Mouse (Mus musculus) hindbrain, embryonic 16.5 days (tissue): ENCODE data around the gene Plk4. TPM values are rescaled to one million over a fixed set of nuclear protein-coding genes. Genes with fewer than 3 reads are reported as not detected.
"Not testable (repeated sequence)": the region's sequence is repeated elsewhere in the genome, so short reads cannot be mapped to it uniquely, and the experiment has no call there.

Experiments used
- ATAC-seq: fragments of 200-750 bp; cut with Nextera tagmentation; 2 replicates; pipeline ENCODE4 v1.8.0; 2017; ENCODE audit warnings: moderate TSS enrichment, moderate library complexity
- H3K27ac ChIP-seq: fragments of 300-500 bp; sonication (generic); 2 replicates; pipeline ENCODE4 v1.5.1; 2014; ENCODE audit warnings: low read depth, mild to moderate bottlenecking, control low read depth, low read length, moderate library complexity
- H3K27me3 ChIP-seq: fragments of 300-500 bp; sonication (generic); replicated peaks from 2 replicates; pipeline ENCODE4 v1.6.1; 2014; ENCODE audit warnings: low read length; ENCODE audit not compliant: control insufficient read depth, insufficient read depth
- H3K36me3 ChIP-seq: fragments of 300-500 bp; sonication (generic); 2 replicates; pipeline ENCODE4 v1.6.1; 2014; ENCODE audit warnings: mild to moderate bottlenecking, low read length, moderate library complexity, mixed read lengths; ENCODE audit not compliant: control insufficient read depth, insufficient read depth
- H3K4me1 ChIP-seq: fragments of 300-500 bp; sonication (generic); 2 replicates; pipeline ENCODE4 v1.6.1; 2014; ENCODE audit warnings: low read depth, low read length; ENCODE audit not compliant: control insufficient read depth, insufficient read depth
- H3K4me2 ChIP-seq: fragments of 300-500 bp; sonication (generic); 2 replicates; pipeline ENCODE4 v1.6.1; 2014; ENCODE audit warnings: mild to moderate bottlenecking, low read length, control low read depth, moderate library complexity
- H3K4me3 ChIP-seq: fragments of 300-500 bp; sonication (generic); 2 replicates; pipeline ENCODE4 v1.5.1; 2014; ENCODE audit warnings: mild to moderate bottlenecking, low read length, control low read depth, moderate library complexity
- H3K9ac ChIP-seq: fragments of 300-500 bp; sonication (generic); 2 replicates; pipeline ENCODE4 v1.6.1; 2014; ENCODE audit warnings: low read depth, mild to moderate bottlenecking, control low read depth, low read length, moderate library complexity
- H3K9me3 ChIP-seq: fragments of 300-500 bp; sonication (generic); 2 replicates; pipeline ENCODE4 v1.6.1; 2014; ENCODE audit warnings: mild to moderate bottlenecking, low read length, moderate library complexity; ENCODE audit not compliant: control insufficient read depth
- WGBS: fragments of 180-500 bp; shearing (Covaris S2); extraction: QIAGEN DNeasy Blood & Tissue Kit; methylation state at CpG from one replicate; pipeline ENCODE4 v1.1.7; 2014; 5-methylcytosine and 5-hydroxymethylcytosine counted together
- polyA plus RNA-seq: library from polyadenylated mRNA; unstranded; fragments of >200 nt; fragmentation: Nextera tagmentation; extraction: Ambion mirVana; gene quantifications from 2 replicates; pipeline ENCODE4 v1.2.1, GENCODE M21; 2015

Plk4 gene
- polyA plus RNA-seq, 1 experiment from 2014 or later, result 15.4 TPM

DNA sequence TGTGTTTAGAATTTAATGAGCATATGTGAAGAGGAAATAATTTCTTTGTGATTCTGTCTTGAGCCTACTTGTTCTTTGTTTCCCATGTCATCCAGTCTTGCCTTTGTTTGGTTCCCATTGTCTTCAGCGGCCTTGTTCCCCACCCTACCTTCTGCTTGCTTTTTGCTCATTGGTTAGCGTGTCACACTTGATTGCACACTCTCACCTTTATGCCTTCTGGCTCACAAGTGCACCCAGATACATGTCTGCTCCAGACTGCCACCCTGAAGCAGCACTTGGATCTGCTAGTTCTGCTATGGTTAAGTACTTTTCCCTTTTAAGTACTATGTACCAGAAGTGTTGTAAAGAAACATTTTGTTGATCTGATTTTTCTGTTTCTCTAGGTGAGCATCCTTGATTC, 10.1 kb downstream of the Plk4 start:
- Histone ChIP-seq H3K4me1 (no peaks in the 10 kb centered on the region), H3K4me2 (no peak overlapping the region), H3K4me3 (no peak overlapping the region), H3K27ac (no peak overlapping the region), H3K9me3 (no peaks in the 10 kb centered on the region), H3K36me3 (peaks cover 18% of the 10 kb centered on the region), H3K9ac (no peak overlapping the region), H3K27me3 (no peaks in the 10 kb centered on the region)
- 51% methylated on average over 2 of the region's 2 CpGs for WGBS
- ATAC-seq, result no peak

GRCm38 (mm10) chr3:40813275-40813674, 13.5 kb downstream of the Plk4 start:
- H3K36me3 ChIP-seq, result peaks cover 12% of the 10 kb centered on the region; the same call in 1 of the 2 replicates
- H3K9me3 ChIP-seq, result no peaks in the 10 kb centered on the region
- no peak overlapping the region for H3K27ac ChIP-seq
- no peak overlapping the region for H3K4me2 ChIP-seq
- H3K9ac ChIP-seq, result no peak overlapping the region
- no peaks in the 10 kb centered on the region for H3K4me1 ChIP-seq
- 91% methylated on average over 2 of the region's 2 CpGs for WGBS
- no peak overlapping the region for H3K4me3 ChIP-seq
- H3K27me3 ChIP-seq, result no peaks in the 10 kb centered on the region
- no peak for ATAC-seq

DNA sequence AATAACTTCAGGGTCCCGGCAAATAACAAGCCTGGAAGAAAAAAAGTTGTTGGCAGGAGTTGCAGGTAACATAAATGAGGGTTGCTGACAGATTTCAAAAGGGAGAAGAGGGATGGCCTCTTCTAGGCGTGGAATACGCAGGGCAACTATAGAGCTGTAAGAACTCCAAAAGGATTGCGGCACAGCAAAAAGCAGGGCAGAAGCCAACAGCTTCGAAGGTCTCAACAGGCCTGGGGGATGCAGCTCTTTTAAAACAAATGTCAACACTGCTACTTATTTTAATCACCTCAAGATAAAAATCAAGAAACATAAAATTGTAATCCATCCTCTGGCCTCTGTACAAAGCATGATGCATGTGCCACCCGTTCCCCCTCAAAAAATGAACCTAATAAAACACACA, 45.7 kb downstream of the Plk4 start:
- Histone ChIP-seq H3K4me3 (peak overlapping the region; percentile 52), H3K4me2 (peak overlapping the region; percentile 61), H3K9ac (peak overlapping the region; percentile 31; the same call in 1 of the 2 replicates)
- H3K4me1 ChIP-seq, ATAC-seq, H3K27ac ChIP-seq, H3K36me3 ChIP-seq, H3K27me3 ChIP-seq, H3K9me3 ChIP-seq: not testable (repeated sequence)
- 76% methylated on average over 5 of the region's 6 CpGs for WGBS

DNA sequence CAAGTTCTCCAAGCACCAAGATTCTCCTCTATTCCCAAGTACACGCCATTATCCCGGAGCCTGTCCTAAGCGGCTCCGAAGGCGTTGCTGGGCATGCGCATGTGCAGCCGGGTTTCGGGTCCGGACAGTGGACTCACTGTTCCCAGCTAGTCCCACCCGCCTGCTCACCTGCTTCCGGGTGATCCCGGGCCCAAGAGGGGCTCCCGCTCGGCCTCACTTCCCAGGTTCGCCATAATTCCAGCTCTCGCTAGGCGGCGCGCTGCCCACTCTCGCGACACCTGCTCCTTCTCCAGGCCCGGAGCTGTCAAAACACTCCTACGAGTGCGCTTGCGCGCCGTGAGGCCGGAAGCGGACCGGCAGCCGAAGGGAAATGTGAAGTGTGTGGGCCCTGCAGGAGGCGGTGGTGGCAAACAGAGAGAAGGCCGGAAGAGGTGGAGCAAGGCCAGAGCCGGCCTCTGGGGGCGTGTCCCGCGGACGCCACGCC, 46.7 kb downstream of the Plk4 start, which contains the start of gene Mfsd8:
Gene Mfsd8 (minus strand): TSS at position 414 of the 484 bp plus-strand sequence.
- Histone ChIP-seq H3K4me2 (peak within 1 kb of the TSS; percentile 61), H3K27ac (peak within 1 kb of the TSS; percentile 75), H3K4me3 (peak within 1 kb of the TSS; percentile 52), H3K9ac (peak within 1 kb of the TSS; percentile 66)
- peak; percentile 99 for ATAC-seq
- WGBS, result under 1% methylated on average over 31 of the region's 39 CpGs
- not testable (repeated sequence) for H3K27me3 ChIP-seq, H3K36me3 ChIP-seq, H3K9me3 ChIP-seq, H3K4me1 ChIP-seq

- not testable (repeated sequence) for ATAC-seq, H3K9me3 ChIP-seq, H3K4me1 ChIP-seq, H3K36me3 ChIP-seq, H3K27me3 ChIP-seq
- Histone ChIP-seq H3K27ac (peak within 1 kb of the TSS; percentile 75), H3K4me3 (peak within 1 kb of the TSS; percentile 52), H3K9ac (peak within 1 kb of the TSS; percentile 66), H3K4me2 (peak within 1 kb of the TSS; percentile 61)
- no CpG with 5 or more reads among the region's 4 CpGs for WGBS
Measured at GRCm38 (mm10) chr3:40846957-40847017, 47.0 kb downstream of the Plk4 start, which contains the start of gene Abhd18. Abhd18 (plus strand) TSS chr3:40846970.

DNA sequence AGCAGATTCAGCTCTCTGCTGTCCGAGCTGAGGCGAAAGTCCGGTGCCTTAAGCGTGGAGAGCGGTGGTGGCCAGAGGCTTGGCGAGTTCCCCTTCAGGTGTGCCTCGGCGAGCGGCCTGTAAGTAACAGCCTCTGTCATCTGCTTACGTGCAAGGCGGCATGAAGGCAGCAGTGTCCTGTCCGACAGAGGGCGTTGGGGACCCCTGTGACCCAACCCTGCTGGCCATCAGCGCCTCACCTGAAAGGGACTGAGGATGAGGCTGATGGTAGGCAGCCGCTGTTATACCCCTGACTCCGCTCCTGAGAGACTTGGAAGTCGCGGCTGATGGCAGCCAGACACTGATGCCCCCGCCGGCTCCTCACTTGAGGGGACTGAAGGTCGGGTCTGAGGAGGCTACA, 47.2 kb downstream of the Plk4 start:
- H3K36me3 ChIP-seq, ATAC-seq, H3K4me1 ChIP-seq, H3K27me3 ChIP-seq, H3K9me3 ChIP-seq: not testable (repeated sequence)
- Histone ChIP-seq H3K4me3 (peak overlapping the region; percentile 52), H3K9ac (peak overlapping the region; percentile 66), H3K27ac (peak overlapping the region; percentile 66; the same call in 1 of the 2 replicates), H3K4me2 (peak overlapping the region; percentile 59)
- under 1% methylated on average over 14 of the region's 21 CpGs for WGBS

DNA sequence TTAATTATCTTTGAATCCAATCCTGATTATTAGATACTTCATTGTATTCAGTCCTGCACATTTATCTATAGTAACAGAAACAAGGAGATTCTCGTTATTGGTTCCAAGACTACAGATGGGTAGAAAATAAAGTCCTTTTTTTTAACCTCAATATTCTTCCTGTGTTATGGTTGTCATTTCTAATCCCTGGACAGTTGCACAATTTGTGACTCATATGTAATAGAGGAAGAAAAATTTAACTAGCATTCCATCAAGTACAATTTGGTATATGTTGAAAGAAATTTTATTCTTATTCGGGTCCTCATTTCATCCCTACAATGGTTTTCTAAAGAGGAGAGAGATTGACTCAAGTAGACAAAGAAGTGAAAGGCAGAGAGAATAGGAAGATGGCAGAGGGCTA, 48.1 kb downstream of the Plk4 start:
- H3K9me3 ChIP-seq, ATAC-seq, H3K4me1 ChIP-seq, H3K4me2 ChIP-seq, H3K9ac ChIP-seq, H3K4me3 ChIP-seq, H3K27ac ChIP-seq, H3K27me3 ChIP-seq, H3K36me3 ChIP-seq: not testable (repeated sequence)
- WGBS, result 89% methylated on average over 2 of the region's 2 CpGs

GRCm38 (mm10) chr3:40853123-40853738, 53.4 kb downstream of the Plk4 start:
- not testable (repeated sequence) for H3K36me3 ChIP-seq, H3K9me3 ChIP-seq, H3K9ac ChIP-seq, H3K27ac ChIP-seq, H3K4me1 ChIP-seq, H3K4me3 ChIP-seq, H3K4me2 ChIP-seq, H3K27me3 ChIP-seq, ATAC-seq
- 92% methylated on average over 3 of the region's 3 CpGs for WGBS
